Mouse (Mus musculus): ENCODE data around the gene Fbln5.

Fbln5 gene

GRCm38 (mm10) chr12:101742375-101742774 is 76.5 kb downstream of the Fbln5 start:
- DNase-seq = no peak

DNA sequence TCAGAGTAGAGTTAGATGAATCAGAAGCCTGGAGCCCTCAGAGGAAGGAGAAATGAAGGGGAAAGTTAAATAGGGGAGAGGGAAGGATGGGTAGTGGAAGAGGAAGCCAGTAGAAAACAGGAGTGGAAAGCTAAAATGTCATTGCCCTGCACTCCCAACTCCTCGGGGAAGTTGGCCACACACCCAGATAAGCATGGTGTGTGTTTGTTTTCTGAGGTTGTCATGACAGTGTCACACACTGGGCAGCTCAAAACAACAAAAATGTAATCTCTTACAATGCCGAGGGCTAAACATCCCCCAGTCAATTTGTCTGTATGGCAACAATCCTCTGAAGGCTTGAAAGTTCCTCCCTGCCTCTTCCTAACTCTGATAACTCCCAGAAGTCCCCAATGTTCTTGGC is 78.4 kb downstream of the Fbln5 start:
- no peak for DNase-seq

GRCm38 (mm10) chr12:101740045-101740444 is 78.8 kb downstream of the Fbln5 start:
- no peak for DNase-seq

GRCm38 (mm10) chr12:101718755-101719150 is 100.1 kb downstream of the Fbln5 start:
- no peak for DNase-seq

DNA sequence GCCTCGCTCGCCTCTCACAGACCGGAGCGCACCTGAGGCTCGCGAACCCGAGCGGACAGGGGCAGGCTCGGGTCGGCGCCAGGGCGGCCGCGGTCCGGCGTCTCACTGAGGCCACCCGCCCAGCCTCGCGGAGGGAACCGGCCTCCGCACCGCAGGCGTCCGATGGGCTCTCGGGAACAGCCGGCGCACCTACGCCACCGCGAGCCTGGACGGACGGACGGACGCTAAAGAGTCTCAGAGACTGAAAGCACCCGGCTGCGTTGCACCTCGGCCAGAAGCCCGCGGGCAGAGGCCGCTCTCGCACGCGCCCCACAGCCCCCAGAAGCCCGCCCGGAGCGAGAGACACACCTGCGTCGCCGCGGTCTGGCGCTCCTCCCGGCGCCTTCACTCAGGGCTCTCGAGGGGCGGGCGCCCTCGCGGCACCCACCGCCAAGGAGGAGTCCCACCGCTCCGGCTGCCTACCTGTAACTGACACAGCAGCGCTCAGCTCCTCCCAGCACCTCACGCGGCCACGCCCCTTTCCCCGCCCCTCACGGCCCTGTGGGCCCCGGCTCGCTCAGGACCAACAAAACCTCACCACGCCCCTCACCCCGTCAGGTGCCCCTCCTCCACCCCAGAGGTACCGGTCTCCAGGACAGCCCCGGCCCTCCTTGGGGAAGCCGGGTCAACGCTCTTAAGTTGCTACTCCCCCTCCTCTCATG is 100.7 kb downstream of the Fbln5 start, which contains the start of gene Tc2n:
Gene Tc2n, minus strand, starts transcription at position 470 of the 701 bp plus-strand sequence.
- peak; percentile 93 for DNase-seq

GRCm38 (mm10) chr12:101699176-101699575 is 119.7 kb downstream of the Fbln5 start:
- no peak for DNase-seq
